Mouse (Mus musculus): ENCODE results near the gene Plekhg5.

DNA sequence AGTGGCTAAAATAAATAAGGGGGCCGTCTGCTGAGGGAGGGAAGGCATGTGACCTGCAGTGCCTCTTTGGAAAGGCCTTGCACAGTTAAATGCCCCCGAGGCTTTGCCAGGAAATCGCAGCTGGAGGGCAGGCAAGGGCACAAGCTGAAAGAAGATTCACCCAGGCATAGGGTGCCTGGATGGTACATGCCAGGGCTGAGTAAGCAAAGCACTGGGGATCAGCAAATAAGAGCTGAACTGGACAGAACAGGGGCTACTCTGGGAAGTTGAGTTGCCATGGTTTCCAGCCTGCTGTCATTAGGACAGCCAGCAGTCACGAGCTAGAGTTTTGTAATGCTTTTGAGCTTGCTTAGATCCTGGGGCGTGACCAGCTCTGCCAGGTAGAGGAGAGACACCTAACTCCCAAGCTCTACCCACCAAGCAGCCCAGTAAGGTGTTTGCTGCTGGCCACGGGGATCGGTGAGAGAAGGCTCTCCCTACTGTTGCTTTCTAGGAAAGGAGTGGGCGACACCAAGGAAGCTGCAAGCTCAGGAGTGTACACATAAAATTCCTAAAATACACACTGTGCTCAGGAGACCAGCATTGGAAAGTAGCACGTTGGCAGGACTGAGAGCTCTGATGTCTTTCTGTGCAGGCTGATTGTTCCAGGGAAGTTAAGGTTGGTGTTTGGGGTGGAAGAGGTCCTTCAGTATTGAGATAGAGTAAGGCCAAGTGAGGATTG, 9.7 kb upstream of the Plekhg5 start:
- TF ChIP-seq EP300 (IDR thresholded peaks at IDR 0.05; ENCODE audit: low read depth) (no peak), CTCF (IDR thresholded peaks at IDR 0.05; ENCODE audit: low read depth) (no peak)

Data from heart, postnatal 0 days (tissue).